Mouse (Mus musculus): Measurements from ENCODE around the gene Gm49405. TPM values are rescaled to one million over a fixed set of nuclear protein-coding genes. Genes with fewer than 3 reads are reported as not detected.
"Not testable (repeated sequence)": the region's sequence is repeated elsewhere in the genome, so short reads cannot be mapped to it uniquely, and the experiment has no call there.

The Gm49405 gene
- total and polyA plus RNA-seq, 3 experiments, result 3.6 to 5.7 TPM; not detected in 1

- not testable (repeated sequence) for H3K27ac ChIP-seq (ENCODE audit: control insufficient read depth, low read depth, low read length); H3K4me1 ChIP-seq (ENCODE audit: control insufficient read depth in 1 of 2, insufficient read depth in 2 of 2, low read length in 2 of 2); H3K9ac ChIP-seq (ENCODE audit: control insufficient read depth, low read depth, low read length, poor library complexity, severe bottlenecking); H3K4me3 ChIP-seq (ENCODE audit: control insufficient read depth in 1 of 2, insufficient read depth in 1 of 2, low read depth in 2 of 2, low read length in 2 of 2); H3K36me3 ChIP-seq (ENCODE audit: control insufficient read depth in 1 of 2, insufficient read depth in 2 of 2, low read length in 2 of 2); H3K9me3 ChIP-seq (replicated peaks; ENCODE audit: insufficient read depth, low read length); H3K79me2 ChIP-seq (ENCODE audit: control insufficient read depth, insufficient read depth, low read length, poor library complexity); H3K27me3 ChIP-seq (ENCODE audit: control insufficient read depth in 1 of 2, insufficient read depth in 2 of 2, low read length in 2 of 2); DNase-seq (ENCODE audit: low read depth, low spot score)
Measured at GRCm38 (mm10) chr19:4041500-4041899, 41.1 kb downstream of the Gm49405 start.

- Histone ChIP-seq H3K9ac (ENCODE audit: control insufficient read depth, low read depth, low read length, poor library complexity, severe bottlenecking) (no peak overlapping the region), H3K27me3 (ENCODE audit: control insufficient read depth in 1 of 2, insufficient read depth in 2 of 2, low read length in 2 of 2) (no peaks in the 10 kb centered on the region), H3K79me2 (ENCODE audit: control insufficient read depth, insufficient read depth, low read length, poor library complexity) (peaks cover 4% of the 10 kb centered on the region), H3K27ac (ENCODE audit: control insufficient read depth, low read depth, low read length) (no peak overlapping the region), H3K4me3 (ENCODE audit: control insufficient read depth in 1 of 2, insufficient read depth in 1 of 2, low read depth in 2 of 2, low read length in 2 of 2) (no peak overlapping the region), H3K9me3 (replicated peaks; ENCODE audit: insufficient read depth, low read length) (no peaks in the 10 kb centered on the region), H3K4me1 (ENCODE audit: control insufficient read depth in 1 of 2, insufficient read depth in 2 of 2, low read length in 2 of 2) (peaks cover 0 to 9% of the 10 kb centered on the region in 2 experiments; a peak in 2 of 4 replicates), H3K36me3 (ENCODE audit: control insufficient read depth in 1 of 2, insufficient read depth in 2 of 2, low read length in 2 of 2) (peaks cover 0 to 8% of the 10 kb centered on the region in 2 experiments; a peak in 2 of 4 replicates)
- TF ChIP-seq POLR2A (IDR thresholded peaks at IDR 0.05; ENCODE audit: control insufficient read depth in 1 of 2, insufficient read depth in 1 of 2, low read depth in 1 of 2, low read length in 2 of 2, poor library complexity in 1 of 2) (no peak), CHD1 (IDR thresholded peaks at IDR 0.05; ENCODE audit: low read depth, low read length) (no peak), E2F4 (IDR thresholded peaks at IDR 0.05; ENCODE audit: borderline replicate concordance, low read depth, low read length) (no peak), MXI1 (IDR thresholded peaks at IDR 0.05; ENCODE audit: low read depth, low read length) (no peak), HCFC1 (IDR thresholded peaks at IDR 0.05; ENCODE audit: low read depth, low read length) (no peak), CHD2 (IDR thresholded peaks at IDR 0.05; ENCODE audit: low read length) (no peak), GATA1 (IDR thresholded peaks at IDR 0.05; ENCODE audit: low read depth, low read length) (no peak), POLR2AphosphoS5 (IDR thresholded peaks at IDR 0.05; ENCODE audit: borderline replicate concordance, low read depth, low read length) (no peak), MYC (IDR thresholded peaks at IDR 0.05; ENCODE audit: low read depth, low read length) (no peak), NELFE (IDR thresholded peaks at IDR 0.05; ENCODE audit: low read depth, low read length) (no peak), ZNF384 (IDR thresholded peaks at IDR 0.05; ENCODE audit: low read depth, low read length) (no peak), KAT2A (conservative IDR thresholded peaks at IDR 0.05; ENCODE audit: low read depth, low read length) (no peak), ZC3H11A (IDR thresholded peaks at IDR 0.05; ENCODE audit: low read depth, low read length) (no peak), ETS1 (IDR thresholded peaks at IDR 0.05; ENCODE audit: low read depth, low read length) (no peak), MAX (IDR thresholded peaks at IDR 0.05; ENCODE audit: low read length) (no peak), NRF1 (IDR thresholded peaks at IDR 0.05; ENCODE audit: insufficient read depth, low read depth, low read length, poor library complexity, severe bottlenecking) (no peak), EP300 (IDR thresholded peaks at IDR 0.05; ENCODE audit: low read depth in 1 of 2, low read length in 2 of 2) (no peak)
- DNase-seq (ENCODE audit: low read depth, low spot score), result no peak
Measured at GRCm38 (mm10) chr19:4042124-4042523, 41.7 kb downstream of the Gm49405 start.

Data from MEL (cell line).